Mouse (Mus musculus) lung, postnatal 0 days (tissue): ENCODE data around the gene Cct6b. TPM values are rescaled to one million over a fixed set of nuclear protein-coding genes. Genes with fewer than 3 reads are reported as not detected.

ENCODE experiments used
- ATAC-seq: fragments of 200-750 bp; cut with Nextera tagmentation; 2 replicates; pipeline ENCODE4 v1.8.0; 2017; ENCODE audit warnings: moderate library complexity
- DNase-seq: peaks from one replicate; pipeline ENCODE4 v3.0.0-alpha.2; 2016; ENCODE audit warnings: low spot score
- H3K27ac ChIP-seq: fragments of 300-500 bp; sonication (generic); 2 replicates; pipeline ENCODE4 v1.5.1; 2014; ENCODE audit warnings: antibody characterized with exemption, mild to moderate bottlenecking, low read length, mixed read lengths
- H3K27me3 ChIP-seq: fragments of 300-500 bp; sonication (generic); replicated peaks from 2 replicates; pipeline ENCODE4 v1.6.1; 2014; ENCODE audit warnings: low read length, mixed read lengths; ENCODE audit not compliant: insufficient read depth
- H3K36me3 ChIP-seq: fragments of 300-500 bp; sonication (generic); 2 replicates; pipeline ENCODE4 v1.6.1; 2014; ENCODE audit warnings: low read length, mixed read lengths; ENCODE audit not compliant: insufficient read depth
- H3K4me1 ChIP-seq: fragments of 300-500 bp; sonication (generic); 2 replicates; pipeline ENCODE4 v1.6.1; 2014; ENCODE audit warnings: antibody characterized with exemption, low read depth, low read length, mixed read lengths; ENCODE audit not compliant: insufficient read depth
- H3K4me2 ChIP-seq: fragments of 300-500 bp; sonication (generic); replicated peaks from 2 replicates; pipeline ENCODE4 v1.6.1; 2014; ENCODE audit warnings: low read depth, mild to moderate bottlenecking, low read length, moderate library complexity, mixed read lengths
- H3K4me3 ChIP-seq: fragments of 300-500 bp; sonication (generic); 2 replicates; pipeline ENCODE4 v1.5.1; 2014; ENCODE audit warnings: low read depth, low read length
- H3K9ac ChIP-seq: fragments of 300-500 bp; sonication (generic); replicated peaks from 2 replicates; pipeline ENCODE4 v1.6.1; 2014; ENCODE audit warnings: low read depth, mild to moderate bottlenecking
- H3K9me3 ChIP-seq: fragments of 300-500 bp; sonication (generic); 2 replicates; pipeline ENCODE4 v1.6.1; 2016; ENCODE audit warnings: low read length, mixed read lengths
- CTCF ChIP-seq: IDR thresholded peaks from 2 replicates; pipeline ENCODE4 v1.5.1; 2016; ENCODE audit warnings: antibody characterized with exemption, mild to moderate bottlenecking
- EP300 ChIP-seq: IDR thresholded peaks from 2 replicates; pipeline ENCODE4 v1.6.1; 2016; ENCODE audit warnings: antibody characterized with exemption, mild to moderate bottlenecking, control low read depth
- WGBS: fragments of 180-500 bp; shearing (Covaris S2); extraction: QIAGEN DNeasy Blood & Tissue Kit; methylation state at CpG from one replicate; pipeline ENCODE4 v1.1.7; 2014; 5-methylcytosine and 5-hydroxymethylcytosine counted together
- polyA plus RNA-seq: library from polyadenylated mRNA; unstranded; fragments of >200 nt; fragmentation: Nextera tagmentation; extraction: Ambion mirVana; gene quantifications from 2 replicates; pipeline ENCODE4 v1.2.1, GENCODE M21; 2015

Gene Cct6b
- polyA plus RNA-seq, 1 experiment from 2014 or later = 0.31 TPM

- Histone ChIP-seq H3K27me3 (no peaks in the 10 kb centered on the region), H3K4me2 (peak within 1 kb of the TSS; percentile 62), H3K36me3 (no peaks in the 10 kb centered on the region), H3K4me1 (peaks cover 8% of the 10 kb centered on the region; the same call in 1 of the 2 replicates), H3K9me3 (no peaks in the 10 kb centered on the region), H3K27ac (peak within 1 kb of the TSS; percentile 96), H3K4me3 (peak within 1 kb of the TSS; percentile 95), H3K9ac (peak within 1 kb of the TSS; percentile 96)
- DNase-seq (peak; percentile 98), ATAC-seq (peak; percentile 96)
- no peak for TF ChIP-seq EP300
- peak; percentile 33 for TF ChIP-seq CTCF
- WGBS = under 1% methylated on average over 78 of the region's 90 CpGs
Observed at GRCm38 (mm10) chr11:82780983-82781903, 17.1 kb upstream of the Cct6b start, which contains the start of gene Lig3. Gene Lig3 (plus strand): TSS chr11:82781108.

GRCm38 (mm10) chr11:82780134-82780533 is 16.0 kb upstream of the Cct6b start:
- Histone ChIP-seq H3K4me1 (peaks cover 8% of the 10 kb centered on the region; the same call in 1 of the 2 replicates), H3K9ac (peak overlapping the region; percentile 96; the same call in 1 of the 2 replicates), H3K4me3 (peak overlapping the region; percentile 95; the same call in 1 of the 2 replicates), H3K36me3 (no peaks in the 10 kb centered on the region), H3K9me3 (no peaks in the 10 kb centered on the region), H3K27ac (0 out of 2 replicates have a peak overlapping the region, but pooled peaks have one; percentile 44), H3K4me2 (peak overlapping the region; percentile 62), H3K27me3 (no peaks in the 10 kb centered on the region)
- ATAC-seq (no peak), DNase-seq (peak; percentile 5)
- WGBS = 31% methylated on average over 5 of the region's 5 CpGs
- no peak for TF ChIP-seq EP300
- no peak for TF ChIP-seq CTCF

- Histone ChIP-seq H3K4me2 (peak overlapping the region; percentile 91), H3K4me1 (peaks cover 10% of the 10 kb centered on the region), H3K9me3 (no peaks in the 10 kb centered on the region), H3K36me3 (no peaks in the 10 kb centered on the region), H3K4me3 (peak overlapping the region; percentile 92), H3K27me3 (no peaks in the 10 kb centered on the region), H3K9ac (peak overlapping the region; percentile 94), H3K27ac (peak overlapping the region; percentile 86)
- TF ChIP-seq CTCF = no peak
- TF ChIP-seq EP300 = no peak
- ATAC-seq (peak; percentile 64), DNase-seq (peak; percentile 9)
- WGBS = 0% methylated on average over 28 of the region's 28 CpGs
Observed at GRCm38 (mm10) chr11:82764438-82764924, 360 bp upstream of the Cct6b start.

GRCm38 (mm10) chr11:82763261-82763660 is 860 bp downstream of the Cct6b start:
- no peaks in the 10 kb centered on the region for H3K9me3 ChIP-seq
- peak overlapping the region; percentile 92 for H3K4me3 ChIP-seq
- DNase-seq (no peak), ATAC-seq (no peak)
- peak overlapping the region; percentile 86; the same call in 1 of the 2 replicates for H3K27ac ChIP-seq
- H3K27me3 ChIP-seq = no peaks in the 10 kb centered on the region
- TF ChIP-seq CTCF = no peak
- no peak for TF ChIP-seq EP300
- WGBS = 11% methylated on average over 4 of the region's 4 CpGs
- peak overlapping the region; percentile 91 for H3K4me2 ChIP-seq
- peaks cover 10% of the 10 kb centered on the region for H3K4me1 ChIP-seq
- no peak overlapping the region for H3K9ac ChIP-seq
- H3K36me3 ChIP-seq = no peaks in the 10 kb centered on the region

- ATAC-seq (no peak), DNase-seq (no peak)
- Histone ChIP-seq H3K27ac (no peak overlapping the region), H3K27me3 (no peaks in the 10 kb centered on the region), H3K36me3 (no peaks in the 10 kb centered on the region), H3K4me3 (no peak overlapping the region), H3K9ac (no peak overlapping the region), H3K4me1 (peaks cover 10% of the 10 kb centered on the region), H3K4me2 (no peak overlapping the region), H3K9me3 (no peaks in the 10 kb centered on the region)
- TF ChIP-seq EP300 = no peak
- TF ChIP-seq CTCF = peak; percentile 48
- WGBS = 79% methylated on average over 6 of the region's 6 CpGs
Observed at GRCm38 (mm10) chr11:82762286-82762829, 1.8 kb downstream of the Cct6b start.

GRCm38 (mm10) chr11:82755919-82756318 is 8.2 kb downstream of the Cct6b start:
- Histone ChIP-seq H3K4me2 (no peak overlapping the region), H3K9me3 (no peaks in the 10 kb centered on the region), H3K27me3 (no peaks in the 10 kb centered on the region), H3K4me1 (no peaks in the 10 kb centered on the region), H3K27ac (no peak overlapping the region), H3K4me3 (no peak overlapping the region), H3K9ac (no peak overlapping the region), H3K36me3 (no peaks in the 10 kb centered on the region)
- TF ChIP-seq EP300 (no peak), CTCF (no peak)
- no peak for DNase-seq
- no peak for ATAC-seq
- 94% methylated on average over 1 of the region's 1 CpGs for WGBS
